Mouse (Mus musculus): Measurements from ENCODE around the gene Popdc3.
"Not testable (repeated sequence)": the region's sequence is repeated elsewhere in the genome, so short reads cannot be mapped to it uniquely, and the experiment has no call there.

Popdc3 gene

GRCm38 (mm10) chr10:45311624-45312023 is 133.7 kb downstream of the Popdc3 start:
- no peak for DNase-seq (ENCODE audit: low read depth, low spot score)

GRCm38 (mm10) chr10:45314865-45315264 is 137.0 kb downstream of the Popdc3 start:
- DNase-seq (ENCODE audit: low read depth, low spot score) = no peak

- DNase-seq (ENCODE audit: low read depth, low spot score) = no peak
Measured at GRCm38 (mm10) chr10:45318922-45319321, 141.0 kb downstream of the Popdc3 start.

GRCm38 (mm10) chr10:45320296-45320695 is 142.4 kb downstream of the Popdc3 start:
- no peak for DNase-seq (ENCODE audit: low read depth, low spot score)

- DNase-seq (ENCODE audit: low read depth, low spot score) = no peak
Measured at GRCm38 (mm10) chr10:45324159-45324558, 146.3 kb downstream of the Popdc3 start.

- DNase-seq (ENCODE audit: low read depth, low spot score) = no peak
Measured at GRCm38 (mm10) chr10:45328196-45329000, 150.5 kb downstream of the Popdc3 start.

GRCm38 (mm10) chr10:45334925-45335324 is 157.0 kb downstream of the Popdc3 start:
- no peak for DNase-seq (ENCODE audit: low read depth, low spot score)

GRCm38 (mm10) chr10:45335434-45336422 is 157.8 kb downstream of the Popdc3 start, which contains the start of gene Bves:
TSS of gene Bves (plus strand) at chr10:45335772.
- no peak for DNase-seq (ENCODE audit: low read depth, low spot score)

- no peak for DNase-seq (ENCODE audit: low read depth, low spot score)
Measured at GRCm38 (mm10) chr10:45339106-45339505, 161.2 kb downstream of the Popdc3 start.

- DNase-seq (ENCODE audit: low read depth, low spot score) = no peak
Measured at GRCm38 (mm10) chr10:45344381-45344780, 166.5 kb downstream of the Popdc3 start.

- no peak for DNase-seq (ENCODE audit: low read depth, low spot score)
Measured at GRCm38 (mm10) chr10:45345217-45345616, 167.3 kb downstream of the Popdc3 start.

GRCm38 (mm10) chr10:45348143-45348542 is 170.2 kb downstream of the Popdc3 start:
- not testable (repeated sequence) for DNase-seq (ENCODE audit: low read depth, low spot score)

- DNase-seq (ENCODE audit: low read depth, low spot score) = no peak
Measured at GRCm38 (mm10) chr10:45356091-45356490, 178.2 kb downstream of the Popdc3 start.

- no peak for DNase-seq (ENCODE audit: low read depth, low spot score)
Measured at GRCm38 (mm10) chr10:45363396-45363795, 185.5 kb downstream of the Popdc3 start.

- no peak for DNase-seq (ENCODE audit: low read depth, low spot score)
Measured at GRCm38 (mm10) chr10:45366987-45367705, 189.2 kb downstream of the Popdc3 start.

Data from WW6 (cell line).